Mouse (Mus musculus) thymus, postnatal 36 days (tissue): ENCODE data around the gene Akain1.

Source experiments
- DNase-seq, 2 experiments: peaks; one replicate each; pipeline ENCODE4 v3.0.0; 2022; ENCODE audit warnings: mixed read lengths in 2 of 2

Gene Akain1

DNA sequence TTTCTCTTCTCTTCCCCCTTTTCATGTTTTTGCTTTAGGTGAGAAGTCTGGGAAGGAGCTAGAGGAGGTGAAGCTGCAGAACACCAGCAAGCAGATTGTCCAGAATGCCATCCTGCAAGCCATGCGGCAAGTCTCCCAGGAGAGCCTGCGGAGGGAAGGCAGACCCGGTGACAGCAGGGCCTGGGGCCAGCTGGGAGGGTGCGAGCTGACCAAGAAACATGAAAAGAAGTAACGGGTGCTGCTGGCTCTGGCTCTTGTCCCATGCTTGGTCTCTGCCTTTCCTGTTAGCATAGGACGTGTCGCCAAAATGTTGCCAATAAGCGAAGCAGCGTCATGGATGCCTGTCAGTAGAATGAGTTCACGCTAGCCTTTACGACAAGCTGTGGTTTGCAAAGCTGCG lies 48.0 kb downstream of the Akain1 start:
- no peak for DNase-seq

GRCm38 (mm10) chr17:69487884-69488283 lies 48.8 kb downstream of the Akain1 start:
- no peak for DNase-seq

DNA sequence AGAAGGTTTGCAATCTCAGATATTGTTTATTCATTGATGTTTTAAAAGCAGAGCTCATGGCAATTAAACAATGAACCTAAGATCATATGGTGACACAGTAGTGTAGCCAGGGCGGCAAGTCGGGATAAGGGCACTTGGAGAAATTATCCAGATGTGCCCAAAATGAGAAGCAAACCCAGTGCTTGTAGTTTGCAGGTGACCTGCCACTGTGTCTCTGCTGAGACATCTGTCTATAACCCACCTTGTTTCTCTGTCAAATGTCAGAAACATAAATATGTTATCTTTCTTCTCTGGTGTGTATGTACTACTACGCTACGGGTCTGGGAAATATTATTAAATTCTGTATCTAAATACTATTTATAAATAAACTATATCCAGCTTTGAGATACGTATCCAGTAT lies 49.7 kb downstream of the Akain1 start:
- no peak for DNase-seq

DNA sequence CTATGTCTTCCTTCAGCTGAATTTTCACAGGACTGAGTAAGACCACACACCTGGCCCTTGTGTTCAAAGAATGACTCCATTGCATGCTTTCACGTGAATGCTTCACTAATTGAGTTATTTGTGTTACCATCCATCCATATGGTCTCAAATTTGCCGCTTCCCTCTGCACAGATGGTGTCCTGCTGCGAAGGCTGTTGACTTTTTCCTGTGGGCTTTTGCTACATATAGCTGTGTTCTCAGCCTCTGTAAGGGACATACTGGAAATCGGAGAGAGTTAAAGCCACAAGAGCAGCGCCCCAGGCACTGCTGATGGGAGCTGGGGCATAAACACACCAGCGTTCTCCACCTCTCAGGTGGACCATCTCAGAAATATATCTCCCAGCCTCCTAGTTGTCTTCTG lies 53.2 kb downstream of the Akain1 start:
- no peak for DNase-seq

- peak in 1 of 2 experiments; percentile 6 for DNase-seq
Measured at GRCm38 (mm10) chr17:69495531-69495930, 56.4 kb downstream of the Akain1 start.

DNA sequence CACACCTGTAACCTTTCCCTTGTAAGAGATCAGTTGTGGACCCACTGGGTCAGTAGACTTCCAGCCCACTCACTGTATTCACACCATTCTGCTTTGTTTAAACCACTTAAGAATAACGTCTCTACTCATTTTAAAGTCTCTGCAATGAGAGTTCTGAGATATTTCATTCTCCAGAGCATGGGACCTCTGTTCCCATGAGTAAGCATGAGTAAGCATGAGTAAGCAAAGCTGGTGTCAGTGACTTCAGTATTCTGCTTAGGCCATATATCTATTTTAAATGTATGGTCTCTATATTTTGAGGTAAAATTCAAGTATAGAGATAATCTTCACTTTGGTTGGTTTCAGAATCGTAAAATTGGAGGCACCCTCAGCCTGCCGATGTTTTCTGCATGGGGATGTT lies 57.0 kb downstream of the Akain1 start:
- no peak for DNase-seq

GRCm38 (mm10) chr17:69497315-69497714 lies 58.2 kb downstream of the Akain1 start:
- DNase-seq, result no peak

DNA sequence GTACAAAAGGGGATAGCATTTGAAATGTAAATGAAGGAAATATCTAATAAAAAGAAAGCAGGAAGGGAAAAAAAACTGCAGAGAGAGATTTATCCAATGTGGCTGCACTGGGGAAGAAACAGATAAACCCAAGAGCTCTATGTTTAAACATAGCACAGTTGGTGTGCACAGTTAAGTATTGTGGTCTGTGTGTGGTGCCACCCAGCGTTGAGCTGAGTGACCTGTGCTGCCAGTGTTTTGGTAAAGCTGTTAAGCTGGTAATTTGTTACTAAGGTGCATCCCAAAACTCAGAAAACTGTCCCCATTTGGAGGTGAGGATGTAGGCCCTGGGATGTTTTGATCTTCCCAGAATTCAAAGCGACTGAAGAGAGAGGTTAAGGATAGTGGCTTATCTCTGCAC lies 59.8 kb downstream of the Akain1 start:
- no peak for DNase-seq

GRCm38 (mm10) chr17:69499441-69499840 lies 60.3 kb downstream of the Akain1 start:
- no peak for DNase-seq

GRCm38 (mm10) chr17:69506070-69506469 lies 66.9 kb downstream of the Akain1 start:
- no peak for DNase-seq

GRCm38 (mm10) chr17:69516344-69516907 lies 77.3 kb downstream of the Akain1 start:
- no peak for DNase-seq

- no peak for DNase-seq
Measured at GRCm38 (mm10) chr17:69531472-69531871, 92.3 kb downstream of the Akain1 start.
